Mouse (Mus musculus) ES-E14 (cell line): ENCODE measurements at regions not wholly inside any gene's neighbourhood (a gene's known extent, or its start where the extent isn't known, plus 50 kb on each side); places are given as distances from the start of the nearest gene placed in this dataset.

ENCODE experiments used
- DNase-seq: peaks from one replicate; pipeline ENCODE4 v3.0.0-alpha.2; 2013; ENCODE audit warnings: low read depth, low spot score
- H3K27ac ChIP-seq: 2 replicates; pipeline ENCODE4 v1.5.1; 2012; ENCODE audit warnings: low read depth, mild to moderate bottlenecking, low read length, moderate library complexity, mixed read lengths; ENCODE audit not compliant: poor library complexity, insufficient read depth, severe bottlenecking
- H3K36me3 ChIP-seq: 2 replicates; pipeline ENCODE4 v1.6.1; 2012; ENCODE audit warnings: mild to moderate bottlenecking, low read length, moderate library complexity, mixed read lengths; ENCODE audit not compliant: control insufficient read depth, poor library complexity, insufficient read depth, severe bottlenecking
- H3K4me1 ChIP-seq, 2 experiments: fragments of 150-350 bp in 1 of 2; sonication (generic) in 1 of 2; 2 replicates each; pipeline ENCODE4 v1.6.1; 2012; ENCODE audit warnings: low read length in 2 of 2, mild to moderate bottlenecking in 1 of 2, mixed read lengths in 1 of 2; ENCODE audit not compliant: control insufficient read depth in 2 of 2, insufficient read depth in 2 of 2, poor library complexity in 1 of 2
- H3K4me3 ChIP-seq, 2 experiments: fragments of 150-350 bp in 1 of 2; sonication (generic) in 1 of 2; 2 replicates each; pipeline ENCODE4 v1.5.1; 2012; ENCODE audit warnings: low read length in 2 of 2, low read depth in 1 of 2, mild to moderate bottlenecking in 1 of 2, mixed read lengths in 1 of 2; ENCODE audit not compliant: insufficient read depth in 1 of 2, poor library complexity in 1 of 2, severe bottlenecking in 1 of 2
- H3K9ac ChIP-seq: 2 replicates; pipeline ENCODE4 v1.6.1; 2012; ENCODE audit warnings: low read depth, mild to moderate bottlenecking, low read length, mixed read lengths; ENCODE audit not compliant: poor library complexity, insufficient read depth, severe bottlenecking
- H3K9me3 ChIP-seq: fragments of 150-350 bp; sonication (generic); 2 replicates; pipeline ENCODE4 v1.6.1; 2012; ENCODE audit warnings: low read depth, mild to moderate bottlenecking, low read length; ENCODE audit not compliant: control insufficient read depth, insufficient read depth
- CHD2 ChIP-seq: IDR thresholded peaks from 2 replicates; pipeline ENCODE4 v1.6.1; 2014; ENCODE audit warnings: mild to moderate bottlenecking, low read depth, low read length, inconsistent platforms
- HCFC1 ChIP-seq: IDR thresholded peaks from 2 replicates; pipeline ENCODE4 v1.6.1; 2012; ENCODE audit warnings: low read length, inconsistent platforms, borderline replicate concordance; ENCODE audit not compliant: insufficient read depth
- MAFK ChIP-seq: IDR thresholded peaks from 2 replicates; pipeline ENCODE4 v1.6.1; 2014; ENCODE audit warnings: mild to moderate bottlenecking, low read depth, low read length, inconsistent platforms; ENCODE audit not compliant: insufficient read depth
- ZC3H11A ChIP-seq: IDR thresholded peaks from 2 replicates; pipeline ENCODE4 v1.6.1; 2012; ENCODE audit warnings: low read depth, mild to moderate bottlenecking, inconsistent platforms, low read length, borderline replicate concordance
- ZNF384 ChIP-seq: IDR thresholded peaks from 2 replicates; pipeline ENCODE4 v1.6.1; 2012; ENCODE audit warnings: low read depth, low read length, inconsistent platforms
- in situ Hi-C, 2 experiments: fragments of 600-800 bp; cut with MboI; formaldehyde crosslinking; loops; one replicate each; pipeline ENCODE4 v1.15.1; 2025; ENCODE audit warnings: low sequenced_read_pairs in 2 of 2, inconsistent platforms in 1 of 2; ENCODE audit not compliant: unreplicated experiment in 2 of 2

DNA sequence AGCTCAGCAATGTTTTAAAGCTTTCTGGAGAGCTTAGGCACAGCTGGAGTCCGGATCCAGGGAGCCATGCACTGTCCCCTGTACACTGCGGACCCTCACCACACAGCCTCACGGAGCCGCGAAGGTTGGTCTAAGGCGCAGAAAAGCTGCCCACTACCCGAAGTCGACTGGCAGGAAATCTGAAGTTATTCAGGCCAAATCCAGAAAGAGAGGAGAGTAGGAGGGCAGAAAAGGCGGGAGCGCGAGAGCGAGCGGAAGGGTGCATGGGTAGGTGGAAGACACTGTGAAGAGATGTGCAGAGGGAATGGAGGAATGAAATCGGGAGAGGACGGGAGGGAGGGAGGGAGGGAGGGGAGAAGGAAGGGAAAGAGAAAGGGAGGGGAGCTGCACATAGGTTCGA lies 51.2 kb upstream of the Kdm8 start:
- in situ Hi-C loops: no loop called here
- Histone ChIP-seq H3K4me1 (peaks cover 0 to 2% of the 10 kb centered on the region in 2 experiments; a peak in 1 of 4 replicates), H3K9me3 (no peaks in the 10 kb centered on the region), H3K4me3 (peak overlapping the region; percentile 57 to 69), H3K36me3 (no peaks in the 10 kb centered on the region), H3K9ac (peak overlapping the region; percentile 46; the same call in 1 of the 2 replicates), H3K27ac (no peak overlapping the region)
- no peak for DNase-seq
- TF ChIP-seq MAFK (no peak), ZNF384 (no peak), ZC3H11A (no peak), CHD2 (no peak), HCFC1 (no peak)

DNA sequence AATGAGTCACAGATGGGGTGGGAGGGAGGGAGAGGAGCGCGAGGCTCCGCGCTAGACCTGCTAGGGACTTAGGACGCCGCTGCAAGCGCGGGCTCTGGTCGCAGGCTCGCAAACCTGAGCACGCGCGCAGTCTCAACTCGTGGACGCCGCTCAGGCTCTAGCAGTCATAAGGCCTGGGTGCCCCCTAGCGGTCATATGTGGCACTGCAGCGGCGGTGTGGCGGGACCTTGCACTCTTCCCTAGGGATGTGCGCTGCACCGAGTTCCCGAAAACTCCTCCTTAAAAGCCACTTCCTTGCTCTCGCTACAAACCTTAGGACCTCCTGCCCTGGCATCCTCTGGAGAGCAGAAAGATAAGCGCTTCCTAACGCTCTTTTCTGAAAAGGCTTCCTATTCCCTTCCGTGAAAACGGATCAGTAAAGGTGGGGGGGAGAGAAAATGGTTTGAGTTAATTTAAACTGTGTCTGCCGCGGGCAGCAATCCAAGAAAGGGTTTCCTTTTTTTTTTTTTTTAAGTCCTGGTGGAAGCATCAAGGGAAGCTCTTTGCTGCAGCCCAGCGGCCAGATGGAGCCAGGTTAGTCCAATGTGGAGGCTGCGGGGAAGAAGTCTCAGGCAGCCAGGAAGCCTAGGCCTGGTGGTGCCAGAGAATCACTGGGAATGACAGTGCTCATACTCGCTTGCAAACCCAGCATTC lies 50.7 kb upstream of the Kdm8 start:
- H3K27ac ChIP-seq: no peak overlapping the region
- H3K4me1 ChIP-seq: peaks cover 0 to 6% of the 10 kb centered on the region in 2 experiments; a peak in 1 of 4 replicates
- H3K9me3 ChIP-seq: no peaks in the 10 kb centered on the region
- H3K36me3 ChIP-seq: no peaks in the 10 kb centered on the region
- TF ChIP-seq MAFK: no peak
- TF ChIP-seq ZC3H11A: peak; percentile 75
- 0 out of 2 replicates have a peak, but pooled peaks have one; percentile 51 for TF ChIP-seq HCFC1
- peak; percentile 96 for TF ChIP-seq ZNF384
- TF ChIP-seq CHD2: no peak
- DNase-seq: peak; percentile 92
- in situ Hi-C loops: no loop called here
- no peak overlapping the region for H3K9ac ChIP-seq
- peak overlapping the region; percentile 57 to 69 for H3K4me3 ChIP-seq
